Mouse (Mus musculus): ENCODE measurements around the gene Hspb11. TPM values are rescaled to one million over a fixed set of nuclear protein-coding genes. Genes with fewer than 3 reads are reported as not detected.

The Hspb11 gene
- polyA plus RNA-seq, 1 experiment, result 27.9 TPM

DNA sequence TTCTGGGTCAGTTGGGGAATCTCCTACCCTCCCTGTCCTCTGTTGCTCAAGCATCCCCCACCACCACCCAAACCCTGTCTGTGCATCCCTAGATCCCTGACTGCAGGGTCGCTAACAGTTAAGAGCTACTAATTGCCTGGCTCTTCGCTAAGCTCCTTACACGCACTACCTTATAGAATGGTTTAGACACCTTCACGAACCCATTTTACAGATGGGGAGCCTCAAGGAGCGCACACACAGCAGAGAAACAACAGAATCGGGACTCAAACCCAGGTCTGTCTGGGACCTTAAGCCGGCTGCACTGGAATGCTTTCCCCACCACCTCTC lies 61.0 kb downstream of the Hspb11 start:
- no peak for TF ChIP-seq E2F4 (IDR thresholded peaks at IDR 0.05; ENCODE audit: insufficient read depth)
- TF ChIP-seq POLR2AphosphoS2 (IDR thresholded peaks at IDR 0.05; ENCODE audit: insufficient read length, low read depth), result no peak
- TF ChIP-seq CEBPB (IDR thresholded peaks at IDR 0.05; ENCODE audit: insufficient read depth, poor library complexity, severe bottlenecking), result no peak
- no peak for TF ChIP-seq USF1 (IDR thresholded peaks at IDR 0.05; ENCODE audit: low read depth)
- no peak for TF ChIP-seq TCF3 (IDR thresholded peaks at IDR 0.05; ENCODE audit: insufficient read length, low read depth)
- no peak for TF ChIP-seq MYOG (IDR thresholded peaks at IDR 0.05; ENCODE audit: control insufficient read depth in 1 of 3, insufficient read depth in 1 of 3, insufficient read length in 2 of 3, low read depth in 2 of 3)
- TF ChIP-seq REST (IDR thresholded peaks at IDR 0.05; ENCODE audit: insufficient read depth, insufficient read length), result no peak
- TF ChIP-seq TCF12 (IDR thresholded peaks at IDR 0.05; ENCODE audit: insufficient read depth, poor library complexity, severe bottlenecking), result no peak
- no peak for TF ChIP-seq SRF (IDR thresholded peaks at IDR 0.05; ENCODE audit: control insufficient read depth, insufficient read length, low read depth)
- TF ChIP-seq MYOD1 (IDR thresholded peaks at IDR 0.05; ENCODE audit: control insufficient read depth in 1 of 3, insufficient read length in 2 of 3, low read depth in 2 of 3), result no peak
- no peak for TF ChIP-seq POLR2A (IDR thresholded peaks at IDR 0.05; ENCODE audit: insufficient read length, low read depth)
- no peak for TF ChIP-seq MAX (IDR thresholded peaks at IDR 0.05; ENCODE audit: low read depth)
- Histone ChIP-seq H3K4me2 (ENCODE audit: low read depth) (peak overlapping the region; percentile 95), H3K27me3 (ENCODE audit: control insufficient read depth, insufficient read depth, insufficient read length) (peaks cover 4% of the 10 kb centered on the region)

DNA sequence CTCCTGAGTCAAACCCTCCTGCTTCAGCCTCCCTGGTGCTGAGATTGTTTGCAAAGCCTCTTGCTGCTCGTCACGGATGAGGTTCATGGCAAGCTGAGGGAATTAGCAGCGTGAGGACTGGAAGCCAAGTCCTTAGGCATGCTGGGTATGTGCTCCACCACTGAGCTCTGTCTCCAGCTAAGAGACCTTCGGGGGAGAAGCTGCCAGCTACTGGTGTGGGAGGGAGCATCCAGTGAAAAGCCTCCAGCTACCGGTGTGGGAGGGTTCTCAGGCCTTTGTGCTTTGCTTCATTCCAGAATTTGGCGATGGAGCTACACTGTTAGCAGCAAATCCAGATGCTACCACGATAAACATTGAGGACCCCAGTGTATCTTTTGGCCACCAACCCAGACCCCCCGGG lies 65.3 kb downstream of the Hspb11 start:
- no peak for TF ChIP-seq SRF (IDR thresholded peaks at IDR 0.05; ENCODE audit: control insufficient read depth, insufficient read length, low read depth)
- TF ChIP-seq TCF3 (IDR thresholded peaks at IDR 0.05; ENCODE audit: insufficient read length, low read depth), result no peak
- TF ChIP-seq MYOD1 (IDR thresholded peaks at IDR 0.05; ENCODE audit: control insufficient read depth in 1 of 3, insufficient read length in 2 of 3, low read depth in 2 of 3), result no peak
- no peak for TF ChIP-seq POLR2A (IDR thresholded peaks at IDR 0.05; ENCODE audit: insufficient read length, low read depth)
- no peak for TF ChIP-seq MYOG (IDR thresholded peaks at IDR 0.05; ENCODE audit: control insufficient read depth in 1 of 3, insufficient read depth in 1 of 3, insufficient read length in 2 of 3, low read depth in 2 of 3)
- TF ChIP-seq MAX (IDR thresholded peaks at IDR 0.05; ENCODE audit: low read depth), result no peak
- no peak for TF ChIP-seq CEBPB (IDR thresholded peaks at IDR 0.05; ENCODE audit: insufficient read depth, poor library complexity, severe bottlenecking)
- TF ChIP-seq USF1 (IDR thresholded peaks at IDR 0.05; ENCODE audit: low read depth), result no peak
- TF ChIP-seq REST (IDR thresholded peaks at IDR 0.05; ENCODE audit: insufficient read depth, insufficient read length), result no peak
- no peak for TF ChIP-seq TCF12 (IDR thresholded peaks at IDR 0.05; ENCODE audit: insufficient read depth, poor library complexity, severe bottlenecking)
- TF ChIP-seq POLR2AphosphoS2 (IDR thresholded peaks at IDR 0.05; ENCODE audit: insufficient read length, low read depth), result no peak
- no peak for TF ChIP-seq E2F4 (IDR thresholded peaks at IDR 0.05; ENCODE audit: insufficient read depth)
- no peaks in the 10 kb centered on the region for H3K79me2 ChIP-seq (ENCODE audit: control insufficient read depth, insufficient read depth)
- no peaks in the 10 kb centered on the region for H3K27me3 ChIP-seq (ENCODE audit: control insufficient read depth, insufficient read depth, insufficient read length)
- H3K4me2 ChIP-seq (ENCODE audit: low read depth), result no peak overlapping the region
- H3K4me3 ChIP-seq, result no peak overlapping the region
- H3ac ChIP-seq (ENCODE audit: control insufficient read depth, insufficient read length), result no peak overlapping the region
- peaks cover 12% of the 10 kb centered on the region for H3K36me3 ChIP-seq (ENCODE audit: control insufficient read depth, insufficient read depth)

More for the DNA sequence above, 61.0 kb downstream of the Hspb11 start:
- H3K36me3 ChIP-seq (ENCODE audit: control insufficient read depth, insufficient read depth), result no peaks in the 10 kb centered on the region
- H3ac ChIP-seq (ENCODE audit: control insufficient read depth, insufficient read length), result no peak overlapping the region
- H3K4me3 ChIP-seq, result peak overlapping the region; percentile 70
- H3K79me2 ChIP-seq (ENCODE audit: control insufficient read depth, insufficient read depth), result no peaks in the 10 kb centered on the region

DNA sequence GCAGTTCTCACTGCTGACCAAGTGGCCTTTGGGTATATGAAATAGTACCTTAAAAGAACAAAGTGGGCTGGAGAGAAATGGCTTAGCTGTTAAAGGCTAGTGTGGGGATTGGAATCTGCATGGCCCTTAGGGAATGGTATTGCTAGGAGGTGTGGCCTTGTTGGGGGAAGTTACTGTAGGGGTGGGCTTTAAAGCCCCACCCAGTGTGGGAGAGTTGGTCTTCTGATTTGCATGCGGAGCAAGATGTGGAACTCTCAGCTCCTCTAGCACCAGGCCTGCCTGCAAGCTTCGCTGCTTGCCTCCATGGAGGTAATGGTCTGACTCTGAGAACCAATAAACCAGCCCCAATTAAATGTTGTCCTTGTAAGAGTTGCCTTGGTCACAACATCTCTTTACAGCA lies 67.6 kb downstream of the Hspb11 start:
- no peaks in the 10 kb centered on the region for H3K79me2 ChIP-seq (ENCODE audit: control insufficient read depth, insufficient read depth)
- H3K4me3 ChIP-seq, result no peak overlapping the region
- H3K36me3 ChIP-seq (ENCODE audit: control insufficient read depth, insufficient read depth), result peaks cover 15% of the 10 kb centered on the region
- no peak for TF ChIP-seq E2F4 (IDR thresholded peaks at IDR 0.05; ENCODE audit: insufficient read depth)
- TF ChIP-seq SRF (IDR thresholded peaks at IDR 0.05; ENCODE audit: control insufficient read depth, insufficient read length, low read depth), result no peak
- H3ac ChIP-seq (ENCODE audit: control insufficient read depth, insufficient read length), result no peak overlapping the region
- no peak overlapping the region for H3K4me2 ChIP-seq (ENCODE audit: low read depth)
- no peaks in the 10 kb centered on the region for H3K27me3 ChIP-seq (ENCODE audit: control insufficient read depth, insufficient read depth, insufficient read length)

DNA sequence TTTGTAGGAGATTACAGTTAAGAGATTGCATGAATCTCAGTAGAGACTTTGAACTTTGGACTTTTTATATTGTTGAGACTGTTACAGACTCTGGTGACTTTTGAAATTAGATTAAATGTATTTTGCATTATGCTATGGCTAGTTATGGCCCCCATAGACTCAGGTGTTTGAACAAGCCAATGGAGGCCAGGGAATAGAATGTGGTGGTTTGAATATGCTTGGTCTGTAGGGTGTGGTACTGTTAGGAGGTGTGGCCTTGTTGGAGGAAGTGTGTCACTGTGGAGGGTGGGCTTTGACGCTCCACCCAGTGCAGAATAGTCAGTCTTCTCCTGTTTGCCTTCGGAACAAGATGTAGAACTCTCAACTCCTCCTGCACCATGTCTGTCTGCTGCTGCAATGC lies 69.7 kb downstream of the Hspb11 start:
- Histone ChIP-seq H3K79me2 (ENCODE audit: control insufficient read depth, insufficient read depth) (no peaks in the 10 kb centered on the region), H3K4me3 (no peak overlapping the region), H3K36me3 (ENCODE audit: control insufficient read depth, insufficient read depth) (peaks cover 15% of the 10 kb centered on the region), H3K27me3 (ENCODE audit: control insufficient read depth, insufficient read depth, insufficient read length) (no peaks in the 10 kb centered on the region), H3ac (ENCODE audit: control insufficient read depth, insufficient read length) (no peak overlapping the region), H3K4me2 (ENCODE audit: low read depth) (no peak overlapping the region)
- TF ChIP-seq POLR2AphosphoS2 (IDR thresholded peaks at IDR 0.05; ENCODE audit: insufficient read length, low read depth) (no peak), E2F4 (IDR thresholded peaks at IDR 0.05; ENCODE audit: insufficient read depth) (no peak), POLR2A (IDR thresholded peaks at IDR 0.05; ENCODE audit: insufficient read length, low read depth) (no peak), TCF3 (IDR thresholded peaks at IDR 0.05; ENCODE audit: insufficient read length, low read depth) (no peak), MYOD1 (IDR thresholded peaks at IDR 0.05; ENCODE audit: control insufficient read depth in 1 of 3, insufficient read length in 2 of 3, low read depth in 2 of 3) (no peak), TCF12 (IDR thresholded peaks at IDR 0.05; ENCODE audit: insufficient read depth, poor library complexity, severe bottlenecking) (no peak), USF1 (IDR thresholded peaks at IDR 0.05; ENCODE audit: low read depth) (no peak), CEBPB (IDR thresholded peaks at IDR 0.05; ENCODE audit: insufficient read depth, poor library complexity, severe bottlenecking) (no peak), MAX (IDR thresholded peaks at IDR 0.05; ENCODE audit: low read depth) (no peak), SRF (IDR thresholded peaks at IDR 0.05; ENCODE audit: control insufficient read depth, insufficient read length, low read depth) (no peak), MYOG (IDR thresholded peaks at IDR 0.05; ENCODE audit: control insufficient read depth in 1 of 3, insufficient read depth in 1 of 3, insufficient read length in 2 of 3, low read depth in 2 of 3) (no peak), REST (IDR thresholded peaks at IDR 0.05; ENCODE audit: insufficient read depth, insufficient read length) (no peak)

DNA sequence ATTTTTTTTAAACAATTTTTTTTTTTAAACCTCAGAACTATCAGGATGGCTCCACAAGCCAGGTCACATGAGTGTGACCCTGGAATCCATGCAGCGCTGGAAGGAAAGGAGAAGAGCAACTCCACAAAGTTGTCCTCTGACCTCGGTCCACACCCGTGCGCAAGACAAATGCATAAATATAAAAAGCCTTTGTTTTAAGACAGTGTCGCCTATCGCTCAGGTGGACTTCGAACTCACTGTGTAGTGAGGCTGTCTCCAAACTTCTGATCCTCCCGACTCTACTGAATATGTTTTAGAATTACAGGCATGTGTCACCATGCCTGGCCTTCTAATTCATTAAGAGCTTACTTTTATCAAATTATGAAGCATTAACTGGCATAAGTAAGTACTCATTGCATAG lies 75.1 kb downstream of the Hspb11 start:
- Histone ChIP-seq H3K4me3 (no peak overlapping the region), H3K4me2 (ENCODE audit: low read depth) (no peak overlapping the region), H3ac (ENCODE audit: control insufficient read depth, insufficient read length) (no peak overlapping the region), H3K27me3 (ENCODE audit: control insufficient read depth, insufficient read depth, insufficient read length) (no peaks in the 10 kb centered on the region), H3K36me3 (ENCODE audit: control insufficient read depth, insufficient read depth) (peaks cover 4% of the 10 kb centered on the region), H3K79me2 (ENCODE audit: control insufficient read depth, insufficient read depth) (no peaks in the 10 kb centered on the region)
- no peak for TF ChIP-seq MYOD1 (IDR thresholded peaks at IDR 0.05; ENCODE audit: control insufficient read depth in 1 of 3, insufficient read length in 2 of 3, low read depth in 2 of 3)
- TF ChIP-seq TCF12 (IDR thresholded peaks at IDR 0.05; ENCODE audit: insufficient read depth, poor library complexity, severe bottlenecking), result no peak
- no peak for TF ChIP-seq TCF3 (IDR thresholded peaks at IDR 0.05; ENCODE audit: insufficient read length, low read depth)
- no peak for TF ChIP-seq USF1 (IDR thresholded peaks at IDR 0.05; ENCODE audit: low read depth)
- no peak for TF ChIP-seq REST (IDR thresholded peaks at IDR 0.05; ENCODE audit: insufficient read depth, insufficient read length)
- TF ChIP-seq E2F4 (IDR thresholded peaks at IDR 0.05; ENCODE audit: insufficient read depth), result no peak
- no peak for TF ChIP-seq CEBPB (IDR thresholded peaks at IDR 0.05; ENCODE audit: insufficient read depth, poor library complexity, severe bottlenecking)
- no peak for TF ChIP-seq MAX (IDR thresholded peaks at IDR 0.05; ENCODE audit: low read depth)
- TF ChIP-seq POLR2A (IDR thresholded peaks at IDR 0.05; ENCODE audit: insufficient read length, low read depth), result no peak
- TF ChIP-seq POLR2AphosphoS2 (IDR thresholded peaks at IDR 0.05; ENCODE audit: insufficient read length, low read depth), result no peak
- TF ChIP-seq MYOG (IDR thresholded peaks at IDR 0.05; ENCODE audit: control insufficient read depth in 1 of 3, insufficient read depth in 1 of 3, insufficient read length in 2 of 3, low read depth in 2 of 3), result no peak
- TF ChIP-seq SRF (IDR thresholded peaks at IDR 0.05; ENCODE audit: control insufficient read depth, insufficient read length, low read depth), result no peak

Data from myocyte (in vitro differentiated cells).